ENCODE assay signal across 12 mouse cellular contexts in the genomic region with DNA sequence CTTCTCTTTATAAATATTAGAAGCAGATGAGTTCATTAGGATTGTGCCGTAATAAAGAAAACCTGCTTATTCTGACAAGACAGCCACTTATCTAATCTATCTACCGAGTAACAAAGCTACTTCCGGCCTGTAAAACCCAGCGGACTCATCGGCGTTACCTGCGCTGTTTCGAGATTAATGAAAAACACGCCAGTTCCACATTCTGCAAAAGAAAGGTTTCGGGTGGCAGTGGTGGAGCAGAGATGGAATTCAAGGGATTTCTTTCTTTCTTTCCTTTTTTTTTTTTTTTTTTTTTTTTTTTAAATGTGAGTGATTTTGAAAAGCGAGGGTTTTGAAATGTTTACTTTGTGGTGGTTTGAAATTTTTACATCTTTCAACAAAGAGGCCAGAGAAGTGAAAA.
A peak's percentile ranks its signal among the peaks of the same experiment; 100 is the strongest.
DNase-seq lines count a peak whose midpoint lies in the region; ATAC-seq and TF ChIP-seq lines count a peak whose summit lies in the region.
"Had no signal": no experiment of that assay in that cellular context is flagged by ENCODE, and none has a peak within 500 bp of the region (broad histone marks: within the 10 kb centered on the region; RNA-seq: fewer than 3 reads in every experiment).

No protein-coding gene starts in this region.

- peak overlapping the region; percentile 29; the same call in 1 of the 2 replicates for H3K4me2 ChIP-seq in forebrain, embryonic 11.5 days (ENCODE audit: low read depth, low read length, severe bottlenecking)
- no peak overlapping the region for H3K4me2 ChIP-seq in forebrain, embryonic 16.5 days (ENCODE audit: low read length)
- H3K4me2 ChIP-seq in lung, postnatal 0 days (replicated peaks; ENCODE audit: low read depth, low read length): peak overlapping the region; percentile 23; the same call in 1 of the 2 replicates
- H3K4me2 ChIP-seq in limb, embryonic 13.5 days (replicated peaks): peak overlapping the region; percentile 67

- H3K9ac ChIP-seq in forebrain, embryonic 11.5 days (ENCODE audit: low read length): no peak overlapping the region
- H3K9ac ChIP-seq in forebrain, embryonic 16.5 days (replicated peaks; ENCODE audit: low read depth, low read length): no peak overlapping the region
- H3K9ac ChIP-seq in lung, postnatal 0 days (replicated peaks; ENCODE audit: low read depth): no peak overlapping the region
- H3K9ac ChIP-seq in limb, embryonic 13.5 days: peak overlapping the region; percentile 76

- no peak for DNase-seq in forebrain, embryonic 11.5 days (ENCODE audit: low spot score)
- DNase-seq in lung, postnatal 0 days (ENCODE audit: low spot score): peak; percentile 11
- DNase-seq in lung, adult 18-20 months: no peak
- DNase-seq in layer of hippocampus, postnatal 25 days (ENCODE audit: extremely low spot score in 1 of 2, low spot score in 1 of 2): no peak
- no peak for DNase-seq in T-cell, adult 2 months (ENCODE audit: low spot score)
- no peak for DNase-seq in yolk sac, embryonic 10.5 days (ENCODE audit: low spot score)
- DNase-seq: gastrocnemius, postnatal 14 days; kidney, adult 11 months; lung, postnatal 36 days had no signal

- TF ChIP-seq EP300 in lung, postnatal 0 days (IDR thresholded peaks at IDR 0.05): no peak

- H3K27ac ChIP-seq in forebrain, embryonic 11.5 days (ENCODE audit: low read depth, low read length): no peak overlapping the region
- no peak overlapping the region for H3K27ac ChIP-seq in forebrain, embryonic 16.5 days (ENCODE audit: low read length)
- H3K27ac ChIP-seq in lung, postnatal 0 days (ENCODE audit: low read length): no peak overlapping the region
- peak overlapping the region; percentile 98 for H3K27ac ChIP-seq in limb, embryonic 13.5 days
- H3K27ac ChIP-seq: left cerebral cortex, adult 2 months had no signal

- ATAC-seq in forebrain, embryonic 11.5 days (replicated peaks; ENCODE audit: low FRiP score): no peak
- ATAC-seq in forebrain, embryonic 16.5 days: no peak
- no peak for ATAC-seq in lung, postnatal 0 days
- no peak for ATAC-seq in limb, embryonic 13.5 days (ENCODE audit: low FRiP score, low read depth)

- H3K9me3 ChIP-seq in forebrain, embryonic 11.5 days (ENCODE audit: control insufficient read depth, low read length): no peaks in the 10 kb centered on the region
- H3K9me3 ChIP-seq in forebrain, embryonic 16.5 days (ENCODE audit: control insufficient read depth, low read length): no peaks in the 10 kb centered on the region
- H3K9me3 ChIP-seq in lung, postnatal 0 days (ENCODE audit: low read length): no peaks in the 10 kb centered on the region
- no peaks in the 10 kb centered on the region for H3K9me3 ChIP-seq in limb, embryonic 13.5 days

- no peak for TF ChIP-seq CTCF in lung, postnatal 0 days (IDR thresholded peaks at IDR 0.05)

- no peaks in the 10 kb centered on the region for H3K36me3 ChIP-seq in forebrain, embryonic 11.5 days (ENCODE audit: control insufficient read depth, insufficient read depth, low read length)
- no peaks in the 10 kb centered on the region for H3K36me3 ChIP-seq in forebrain, embryonic 16.5 days (ENCODE audit: control insufficient read depth, insufficient read depth)
- H3K36me3 ChIP-seq in lung, postnatal 0 days (ENCODE audit: insufficient read depth, low read length): no peaks in the 10 kb centered on the region
- no peaks in the 10 kb centered on the region for H3K36me3 ChIP-seq in limb, embryonic 13.5 days

- H3K27me3 ChIP-seq in forebrain, embryonic 11.5 days (ENCODE audit: control insufficient read depth, insufficient read depth, low read length): peaks cover 17% of the 10 kb centered on the region
- H3K27me3 ChIP-seq in forebrain, embryonic 16.5 days (replicated peaks; ENCODE audit: control insufficient read depth, insufficient read depth, low read length): peaks cover 11% of the 10 kb centered on the region; the same call in 1 of the 2 replicates
- H3K27me3 ChIP-seq in lung, postnatal 0 days (replicated peaks; ENCODE audit: insufficient read depth, low read length): peaks cover 15% of the 10 kb centered on the region; the same call in 1 of the 2 replicates
- H3K27me3 ChIP-seq in limb, embryonic 13.5 days: peaks cover 18% of the 10 kb centered on the region; the same call in 1 of the 2 replicates

- 57% methylated on average over 11 of the region's 11 CpGs for WGBS in forebrain, embryonic 11.5 days
- 44% methylated on average over 11 of the region's 11 CpGs for WGBS in forebrain, embryonic 16.5 days
- 13% methylated on average over 11 of the region's 11 CpGs for WGBS in lung, postnatal 0 days
- 6% methylated on average over 11 of the region's 11 CpGs for WGBS in limb, embryonic 13.5 days

- H3K4me1 ChIP-seq in forebrain, embryonic 11.5 days (replicated peaks; ENCODE audit: control insufficient read depth, insufficient read depth, low read length): peaks cover 21% of the 10 kb centered on the region
- H3K4me1 ChIP-seq in forebrain, embryonic 16.5 days (replicated peaks; ENCODE audit: control insufficient read depth, insufficient read depth, low read length): peaks cover 41% of the 10 kb centered on the region
- no peaks in the 10 kb centered on the region for H3K4me1 ChIP-seq in lung, postnatal 0 days (ENCODE audit: insufficient read depth, low read depth, low read length)
- peaks cover 79% of the 10 kb centered on the region for H3K4me1 ChIP-seq in limb, embryonic 13.5 days

- H3K4me3 ChIP-seq in forebrain, embryonic 11.5 days (ENCODE audit: low read depth, low read length): no peak overlapping the region
- H3K4me3 ChIP-seq in forebrain, embryonic 16.5 days (replicated peaks; ENCODE audit: low read length): no peak overlapping the region
- no peak overlapping the region for H3K4me3 ChIP-seq in lung, postnatal 0 days (ENCODE audit: low read depth, low read length)
- H3K4me3 ChIP-seq in limb, embryonic 13.5 days: peak overlapping the region; percentile 43
- H3K4me3 ChIP-seq: left cerebral cortex, adult 2 months had no signal
